9 mouse cellular contexts compared by ENCODE assay signal in the genomic region with DNA sequence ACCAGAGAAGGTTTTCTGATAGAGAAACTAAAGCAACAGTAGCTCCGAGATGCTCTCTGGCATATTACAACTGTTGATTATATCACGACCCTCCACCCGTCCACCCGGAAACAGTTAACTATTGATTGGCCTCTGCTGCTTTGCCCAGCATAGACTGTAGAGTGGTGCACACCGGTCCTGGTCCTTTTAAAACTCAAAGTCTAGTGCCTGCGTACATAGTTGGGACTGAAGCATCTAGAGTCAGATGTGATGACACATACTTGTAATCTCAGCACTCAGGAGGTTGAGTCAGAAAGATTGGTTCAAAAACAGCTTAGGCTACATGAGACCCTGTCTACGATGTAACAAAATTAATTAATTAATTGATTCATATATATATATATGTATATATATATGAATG. TPM values are rescaled to one million over a fixed set of nuclear protein-coding genes. Genes with fewer than 3 reads are reported as not detected.
DNase-seq lines count a peak whose midpoint lies in the region; ATAC-seq and TF ChIP-seq lines count a peak whose summit lies in the region.
"Had no signal": no experiment of that assay in that cellular context is flagged by ENCODE, and none has a peak within 500 bp of the region (broad histone marks: within the 10 kb centered on the region; RNA-seq: fewer than 3 reads in every experiment).

No protein-coding gene starts in this region.

- no peaks in the 10 kb centered on the region for H3K9me3 ChIP-seq in neural tube, embryonic 11.5 days (ENCODE audit: control insufficient read depth, low read length)
- H3K9me3 ChIP-seq in limb, embryonic 14.5 days (ENCODE audit: control insufficient read depth, low read length): no peaks in the 10 kb centered on the region
- H3K9me3 ChIP-seq in stomach, embryonic 14.5 days (ENCODE audit: control insufficient read depth, low read depth, low read length): no peaks in the 10 kb centered on the region

- 0 out of 2 replicates have a peak, but pooled peaks have one; percentile 38 for ATAC-seq in neural tube, embryonic 11.5 days (ENCODE audit: insufficient read depth, low FRiP score, low TSS enrichment)
- no peak for ATAC-seq in limb, embryonic 14.5 days (ENCODE audit: low FRiP score, low read depth)
- ATAC-seq in stomach, embryonic 14.5 days (ENCODE audit: insufficient number of reproducible peaks, insufficient read depth, low FRiP score, low read depth): no peak
- no peak for ATAC-seq in cerebellum, adult (ENCODE audit: insufficient number of reproducible peaks, low FRiP score, low TSS enrichment)

- 32% methylated on average over 7 of the region's 7 CpGs for WGBS in neural tube, embryonic 11.5 days
- WGBS in limb, embryonic 14.5 days: 18% methylated on average over 7 of the region's 7 CpGs
- WGBS in stomach, embryonic 14.5 days: 19% methylated on average over 7 of the region's 7 CpGs

- TF ChIP-seq POLR2A in embryonic fibroblast, embryonic 13.5 days (IDR thresholded peaks at IDR 0.05; ENCODE audit: low read depth, low read length): peak; percentile 34; the same call in 1 of the 2 replicates
- no peak for TF ChIP-seq POLR2A in limb, embryonic 14.5 days (IDR thresholded peaks at IDR 0.05; ENCODE audit: borderline replicate concordance, extremely low read depth, insufficient read depth, insufficient read length)

- DNase-seq in neural tube, embryonic 11.5 days (ENCODE audit: low spot score): no peak
- no peak for DNase-seq in neural tube, embryonic 10.5 days (ENCODE audit: extremely low spot score, low spot score)
- DNase-seq in limb, embryonic 14.5 days (ENCODE audit: low spot score): no peak
- no peak for DNase-seq in right cerebral cortex, postnatal 10 days (ENCODE audit: low spot score in 2 of 2)
- DNase-seq in urinary bladder, postnatal 4 days (ENCODE audit: low spot score in 2 of 2): no peak

- H3K4me1 ChIP-seq in neural tube, embryonic 11.5 days (ENCODE audit: control insufficient read depth, insufficient read depth, low read length): peaks cover 11% of the 10 kb centered on the region; the same call in 1 of the 2 replicates
- H3K4me1 ChIP-seq in embryonic fibroblast, embryonic 13.5 days (ENCODE audit: control insufficient read depth, insufficient read depth, low read length): peaks cover 10% of the 10 kb centered on the region; the same call in 1 of the 2 replicates
- H3K4me1 ChIP-seq in limb, embryonic 14.5 days (ENCODE audit: control insufficient read depth, insufficient read depth, low read length): peaks cover 13% of the 10 kb centered on the region
- H3K4me1 ChIP-seq in stomach, embryonic 14.5 days (ENCODE audit: control insufficient read depth, insufficient read depth, low read length): 0 out of 2 replicates have a peak, but pooled peaks cover 10% of the 10 kb centered on the region

- peak overlapping the region; percentile 75 for H3K4me3 ChIP-seq in neural tube, embryonic 11.5 days (ENCODE audit: low read depth, low read length)
- peak overlapping the region; percentile 93 for H3K4me3 ChIP-seq in embryonic fibroblast, embryonic 13.5 days (ENCODE audit: insufficient read depth, low read length)
- H3K4me3 ChIP-seq in limb, embryonic 14.5 days (replicated peaks; ENCODE audit: low read length): peak overlapping the region; percentile 85
- peak overlapping the region; percentile 75 for H3K4me3 ChIP-seq in stomach, embryonic 14.5 days (ENCODE audit: low read depth, low read length)

- H3K9ac ChIP-seq in neural tube, embryonic 11.5 days (ENCODE audit: low read length): peak overlapping the region; percentile 70
- peak overlapping the region; percentile 62 for H3K9ac ChIP-seq in limb, embryonic 14.5 days (ENCODE audit: low read depth, low read length, severe bottlenecking)
- peak overlapping the region; percentile 41 for H3K9ac ChIP-seq in stomach, embryonic 14.5 days (replicated peaks; ENCODE audit: low read depth, low read length)

- H3K36me3 ChIP-seq in neural tube, embryonic 11.5 days (ENCODE audit: control insufficient read depth, insufficient read depth, low read length): no peaks in the 10 kb centered on the region
- H3K36me3 ChIP-seq in limb, embryonic 14.5 days (ENCODE audit: control insufficient read depth, insufficient read depth, low read length): peaks cover 11% of the 10 kb centered on the region
- peaks cover 3% of the 10 kb centered on the region; the same call in 1 of the 2 replicates for H3K36me3 ChIP-seq in stomach, embryonic 14.5 days (ENCODE audit: control insufficient read depth, insufficient read depth, low read length)

- H3K4me2 ChIP-seq in neural tube, embryonic 11.5 days (ENCODE audit: low read depth): peak overlapping the region; percentile 72
- peak overlapping the region; percentile 67 for H3K4me2 ChIP-seq in limb, embryonic 14.5 days (replicated peaks; ENCODE audit: low read depth, low read length, severe bottlenecking)
- peak overlapping the region; percentile 78 for H3K4me2 ChIP-seq in stomach, embryonic 14.5 days (replicated peaks; ENCODE audit: low read depth, low read length)

- H3K27me3 ChIP-seq in neural tube, embryonic 11.5 days (ENCODE audit: control insufficient read depth, insufficient read depth, low read length): no peaks in the 10 kb centered on the region
- no peaks in the 10 kb centered on the region for H3K27me3 ChIP-seq in limb, embryonic 14.5 days (ENCODE audit: control insufficient read depth, insufficient read depth, low read length)
- H3K27me3 ChIP-seq in stomach, embryonic 14.5 days (ENCODE audit: control insufficient read depth, insufficient read depth, low read length): no peaks in the 10 kb centered on the region

- H3K27ac ChIP-seq in neural tube, embryonic 11.5 days (ENCODE audit: low read depth, low read length): no peak overlapping the region
- peak overlapping the region; percentile 57 for H3K27ac ChIP-seq in embryonic fibroblast, embryonic 13.5 days (ENCODE audit: insufficient read depth, low read length)
- H3K27ac ChIP-seq in limb, embryonic 14.5 days (replicated peaks; ENCODE audit: low read depth, low read length): no peak overlapping the region
- H3K27ac ChIP-seq in stomach, embryonic 14.5 days (ENCODE audit: low read length): peak overlapping the region; percentile 53; the same call in 1 of the 2 replicates

- no peak for TF ChIP-seq CTCF in embryonic fibroblast, embryonic 13.5 days (IDR thresholded peaks at IDR 0.05; ENCODE audit: borderline replicate concordance, insufficient read depth, low read length)

RNA-seq across cellular contexts. Expression of gene Ascc2, which starts 0.7 kb away (rescaled TPM):
- 35.0 and 36.1 TPM in 2 replicates for polyA plus RNA-seq in neural tube, embryonic 11.5 days (2014; fragmentation: Nextera tagmentation; extraction: Ambion mirVana)
- 34.3 and 39.0 TPM in 2 replicates for polyA plus RNA-seq in embryonic fibroblast, embryonic 13.5 days (2011; ENCODE audit: insufficient read length, low read depth, missing spikeins)
- polyA plus RNA-seq in limb, embryonic 14.5 days (2012; rRNA removed): 30.8 and 33.3 TPM in 2 replicates
- 32.6 and 33.1 TPM in 2 replicates for polyA plus RNA-seq in limb, embryonic 14.5 days (2014; fragmentation: Nextera tagmentation; extraction: Ambion mirVana)
- 33.8 and 35.5 TPM in 2 replicates for polyA plus RNA-seq in stomach, embryonic 14.5 days (2014; fragmentation: Nextera tagmentation; extraction: Ambion mirVana)

RNA-seq across cellular contexts. Expression of gene Gm11032, which starts 18.4 kb away (rescaled TPM):
- polyA plus RNA-seq in neural tube, embryonic 11.5 days (2014; fragmentation: Nextera tagmentation; extraction: Ambion mirVana): not detected in 2 replicates
- not detected in 2 replicates for polyA plus RNA-seq in embryonic fibroblast, embryonic 13.5 days (2011; ENCODE audit: insufficient read length, low read depth, missing spikeins)
- polyA plus RNA-seq in limb, embryonic 14.5 days (2012; rRNA removed): not detected in 2 replicates
- polyA plus RNA-seq in limb, embryonic 14.5 days (2014; fragmentation: Nextera tagmentation; extraction: Ambion mirVana): not detected in 2 replicates
- polyA plus RNA-seq in stomach, embryonic 14.5 days (2014; fragmentation: Nextera tagmentation; extraction: Ambion mirVana): not detected in 2 replicates
- polyA plus RNA-seq: gonadal fat pad, adult 2 months had no signal

RNA-seq across cellular contexts. Expression of gene Mtmr3, which starts 43.6 kb away (rescaled TPM):
- polyA plus RNA-seq in neural tube, embryonic 11.5 days (2014; fragmentation: Nextera tagmentation; extraction: Ambion mirVana): 30.2 and 36.8 TPM in 2 replicates
- 29.7 and 37.8 TPM in 2 replicates for polyA plus RNA-seq in embryonic fibroblast, embryonic 13.5 days (2011; ENCODE audit: insufficient read length, low read depth, missing spikeins)
- polyA plus RNA-seq in limb, embryonic 14.5 days (2012; rRNA removed): 33.9 and 38.0 TPM in 2 replicates
- 29.4 and 33.6 TPM in 2 replicates for polyA plus RNA-seq in limb, embryonic 14.5 days (2014; fragmentation: Nextera tagmentation; extraction: Ambion mirVana)
- 30.5 and 31.1 TPM in 2 replicates for polyA plus RNA-seq in stomach, embryonic 14.5 days (2014; fragmentation: Nextera tagmentation; extraction: Ambion mirVana)

Comparison
In these comparisons a context has a peak if more than half of its experiments do, and no peak if none do; other contexts are left out.
1. H3K27ac ChIP-seq: peak in embryonic fibroblast, embryonic 13.5 days (single experiment) and stomach, embryonic 14.5 days (single experiment); none in neural tube, embryonic 11.5 days (single experiment) and limb, embryonic 14.5 days (single experiment).
2. Peak in every context shown above with its lines, with median percentiles within 50 percentile points of each other: H3K4me2 ChIP-seq, H3K4me3 ChIP-seq and H3K9ac ChIP-seq.